ENCODE assay signal across 8 mouse cellular contexts in genomic region chr1:176835501-176836294, GRCm38 (mm10). TPM values are rescaled to one million over a fixed set of nuclear protein-coding genes. Genes with fewer than 3 reads are reported as not detected.
DNase-seq lines count a peak whose midpoint lies in the region; ATAC-seq and TF ChIP-seq lines count a peak whose summit lies in the region.

No protein-coding gene starts in this region.

- WGBS in heart, embryonic 13.5 days, result 1% methylated on average over 41 of the region's 41 CpGs

- no peak for DNase-seq in heart, adult 9 months (ENCODE audit: low spot score in 2 of 2)
- DNase-seq in MEL (ENCODE audit: low read depth, low spot score), result peak; percentile 66
- DNase-seq in kidney, postnatal 14 days, result peak; percentile 16
- no peak for DNase-seq in left cerebral cortex, adult 9 months (ENCODE audit: low spot score in 2 of 2)
- no peak for DNase-seq in urinary bladder, adult 2 months (ENCODE audit: low spot score)

- no peak for TF ChIP-seq CTCF in MEL (IDR thresholded peaks at IDR 0.05 in 2 of 3, conservative IDR thresholded peaks at IDR 0.05 in 1 of 3; ENCODE audit: control insufficient read depth in 1 of 3, insufficient read depth in 1 of 3, low read depth in 2 of 3, low read length in 3 of 3, poor library complexity in 1 of 3, severe bottlenecking in 1 of 3)

- TF ChIP-seq RAD21 in MEL (IDR thresholded peaks at IDR 0.05; ENCODE audit: low read depth, low read length), result no peak

- TF ChIP-seq EP300 in MEL (IDR thresholded peaks at IDR 0.05; ENCODE audit: low read depth in 1 of 2, low read length in 2 of 2), result no peak; a peak in 1 of 4 replicates

- H3K27ac ChIP-seq in heart, embryonic 13.5 days (replicated peaks), result peak overlapping the region; percentile 34
- H3K27ac ChIP-seq in MEL (ENCODE audit: control insufficient read depth, low read depth, low read length), result peak overlapping the region; percentile 97

- ATAC-seq in heart, embryonic 13.5 days (ENCODE audit: extremely low read depth, insufficient number of reproducible peaks, low FRiP score, low TSS enrichment), result no peak
- peak; percentile 54 for ATAC-seq in erythroblast, adult 5-6 weeks (replicated peaks; ENCODE audit: low FRiP score, poor library complexity, severe bottlenecking)

- peak overlapping the region; percentile 54 for H3K4me3 ChIP-seq in heart, embryonic 13.5 days
- H3K4me3 ChIP-seq in MEL (ENCODE audit: control insufficient read depth in 1 of 2, insufficient read depth in 1 of 2, low read depth in 2 of 2, low read length in 2 of 2), result peak overlapping the region; percentile 53 to 80
- peak overlapping the region; percentile 35 for H3K4me3 ChIP-seq in myocyte

- H3K4me2 ChIP-seq in heart, embryonic 13.5 days, result peak overlapping the region; percentile 84
- peak overlapping the region; percentile 66 for H3K4me2 ChIP-seq in myocyte (ENCODE audit: low read depth)

- H3K9ac ChIP-seq in heart, embryonic 13.5 days, result peak overlapping the region; percentile 79
- peak overlapping the region; percentile 72 for H3K9ac ChIP-seq in MEL (ENCODE audit: control insufficient read depth, low read depth, low read length, poor library complexity, severe bottlenecking)

- no peaks in the 10 kb centered on the region for H3K9me3 ChIP-seq in heart, embryonic 13.5 days
- H3K9me3 ChIP-seq in MEL (replicated peaks; ENCODE audit: insufficient read depth, low read length), result no peaks in the 10 kb centered on the region

- H3K79me2 ChIP-seq in MEL (ENCODE audit: control insufficient read depth, insufficient read depth, low read length, poor library complexity), result peaks cover 18% of the 10 kb centered on the region
- H3K79me2 ChIP-seq in myocyte (ENCODE audit: control insufficient read depth, insufficient read depth), result peaks cover 10% of the 10 kb centered on the region

- H3K36me3 ChIP-seq in heart, embryonic 13.5 days, result no peaks in the 10 kb centered on the region
- H3K36me3 ChIP-seq in MEL (ENCODE audit: control insufficient read depth in 1 of 2, insufficient read depth in 2 of 2, low read length in 2 of 2), result peaks cover 0 to 11% of the 10 kb centered on the region in 2 experiments; a peak in 2 of 4 replicates
- H3K36me3 ChIP-seq in myocyte (ENCODE audit: control insufficient read depth, insufficient read depth), result no peaks in the 10 kb centered on the region

- H3ac ChIP-seq in myocyte (ENCODE audit: control insufficient read depth, insufficient read length), result peak overlapping the region; percentile 95

- TF ChIP-seq POLR2A in MEL (IDR thresholded peaks at IDR 0.05; ENCODE audit: control insufficient read depth in 1 of 2, insufficient read depth in 1 of 2, low read depth in 1 of 2, low read length in 2 of 2, poor library complexity in 1 of 2), result peak in 1 of 2 experiments; percentile 53; a peak in 2 of 4 replicates
- peak; percentile 10 for TF ChIP-seq POLR2A in myocyte (IDR thresholded peaks at IDR 0.05; ENCODE audit: insufficient read length, low read depth)

- peaks cover 18% of the 10 kb centered on the region for H3K4me1 ChIP-seq in heart, embryonic 13.5 days
- peaks cover 8 to 21% of the 10 kb centered on the region in 2 experiments for H3K4me1 ChIP-seq in MEL (ENCODE audit: control insufficient read depth in 1 of 2, insufficient read depth in 2 of 2, low read length in 2 of 2)

- H3K27me3 ChIP-seq in heart, embryonic 13.5 days (replicated peaks), result no peaks in the 10 kb centered on the region
- no peaks in the 10 kb centered on the region for H3K27me3 ChIP-seq in MEL (ENCODE audit: control insufficient read depth in 1 of 2, insufficient read depth in 2 of 2, low read length in 2 of 2)
- H3K27me3 ChIP-seq in myocyte (ENCODE audit: control insufficient read depth, insufficient read depth, insufficient read length), result no peaks in the 10 kb centered on the region

TF ChIP-seq in MEL, 35 proteins besides CTCF, POLR2A, EP300 and RAD21:
- no peak for TF ChIP-seq ETS1 (IDR thresholded peaks at IDR 0.05; ENCODE audit: low read depth, low read length)
- no peak for TF ChIP-seq MAFK (IDR thresholded peaks at IDR 0.05; ENCODE audit: borderline replicate concordance, low read depth, low read length)
- 0 out of 2 replicates have a peak, but pooled peaks have one; percentile 31 for TF ChIP-seq TBP (IDR thresholded peaks at IDR 0.05; ENCODE audit: low read depth, low read length)
TF ChIP-seq in MEL: peak in this region for 1.

TF ChIP-seq in myocyte, 11 proteins besides CTCF, POLR2A, EP300 and RAD21:
- TF ChIP-seq TCF3 (IDR thresholded peaks at IDR 0.05; ENCODE audit: insufficient read length, low read depth) (no peak), TCF12 (IDR thresholded peaks at IDR 0.05; ENCODE audit: insufficient read depth, poor library complexity, severe bottlenecking) (no peak), POLR2AphosphoS2 (IDR thresholded peaks at IDR 0.05; ENCODE audit: insufficient read length, low read depth) (no peak), MYOD1 (IDR thresholded peaks at IDR 0.05; ENCODE audit: control insufficient read depth in 1 of 3, insufficient read length in 2 of 3, low read depth in 2 of 3) (no peak), REST (IDR thresholded peaks at IDR 0.05; ENCODE audit: insufficient read depth, insufficient read length) (no peak), MYOG (IDR thresholded peaks at IDR 0.05; ENCODE audit: control insufficient read depth in 1 of 3, insufficient read depth in 1 of 3, insufficient read length in 2 of 3, low read depth in 2 of 3) (no peak), MAX (IDR thresholded peaks at IDR 0.05; ENCODE audit: low read depth) (no peak), CEBPB (IDR thresholded peaks at IDR 0.05; ENCODE audit: insufficient read depth, poor library complexity, severe bottlenecking) (no peak), E2F4 (IDR thresholded peaks at IDR 0.05; ENCODE audit: insufficient read depth) (no peak), SRF (IDR thresholded peaks at IDR 0.05; ENCODE audit: control insufficient read depth, insufficient read length, low read depth) (no peak), USF1 (IDR thresholded peaks at IDR 0.05; ENCODE audit: low read depth) (no peak)
TF ChIP-seq in myocyte: peak in this region for 0.

RNA-seq across cellular contexts. Expression of gene Sdccag8, which starts 21.2 kb away (rescaled TPM):
- polyA plus RNA-seq in heart, embryonic 13.5 days (2015; fragmentation: Nextera tagmentation; extraction: Ambion mirVana), result 8.7 and 10.6 TPM in 2 replicates
- 4.6 and 4.9 TPM in 2 replicates for total RNA-seq in MEL (2012; rRNA removed)
- 1 to 10 TPM in 1 of 2 experiments, not detected in 1; 7.8 TPM for polyA plus RNA-seq in MEL (2012; ENCODE audit: insufficient read depth in 1 of 2, insufficient read length in 2 of 2, low read depth in 1 of 2, low replicate concordance in 2 of 2, missing spikeins in 1 of 2)
- 3.1 and 5.0 TPM in 2 replicates for total RNA-seq in erythroblast, adult 5-6 weeks (2015; ENCODE audit: low replicate concordance)
- 6.8 and 9.8 TPM in 2 replicates for total RNA-seq in erythroblast, adult 5-6 weeks (2017; ENCODE audit: low replicate concordance)
- polyA plus RNA-seq in myocyte (2012; fragmentation: generic; extraction: Trizol), result 8.4 TPM
- 7.2 and 7.3 TPM in 2 replicates for polyA plus RNA-seq in urinary bladder, adult 2 months (2012; rRNA removed)

RNA-seq across cellular contexts. Expression of gene Cep170, which starts 21.8 kb away (rescaled TPM):
- 18.9 and 19.8 TPM in 2 replicates for polyA plus RNA-seq in heart, embryonic 13.5 days (2015; fragmentation: Nextera tagmentation; extraction: Ambion mirVana)
- 9.2 and 10.8 TPM in 2 replicates for total RNA-seq in MEL (2012; rRNA removed)
- polyA plus RNA-seq in MEL (2012; ENCODE audit: insufficient read depth in 1 of 2, insufficient read length in 2 of 2, low read depth in 1 of 2, low replicate concordance in 2 of 2, missing spikeins in 1 of 2) (100 to 1,000 TPM in 1 of 2 experiments, 10 to 100 TPM in 1; 13.9 to 423 TPM), myocyte (2012; fragmentation: generic; extraction: Trizol) (15.4 TPM)
- total RNA-seq in erythroblast, adult 5-6 weeks (2015; ENCODE audit: low replicate concordance), result 11.5 and 22.4 TPM in 2 replicates
- total RNA-seq in erythroblast, adult 5-6 weeks (2017; ENCODE audit: low replicate concordance), result 12.8 and 23.3 TPM in 2 replicates
- 12.2 and 13.9 TPM in 2 replicates for polyA plus RNA-seq in urinary bladder, adult 2 months (2012; rRNA removed)

Comparison
In these comparisons a context has a peak if more than half of its experiments do, and no peak if none do; other contexts are left out.
1. DNase-seq: peak in MEL (single experiment) and kidney, postnatal 14 days (single experiment); none in heart, adult 9 months (0 of 2), left cerebral cortex, adult 9 months (0 of 2) and urinary bladder, adult 2 months (single experiment).
2. Peak in every context shown above with its lines, with median percentiles within 50 percentile points of each other: H3K4me3 ChIP-seq.